Mouse (Mus musculus) lung, adult 2 months (tissue): ENCODE data around the gene Garnl3.

Source experiments
- CTCF ChIP-seq: fragments of 200-500 bp; IDR thresholded peaks from 2 replicates; pipeline ENCODE4 v1.5.1; 2011; ENCODE audit warnings: mild to moderate bottlenecking, low read length, control low read depth; ENCODE audit not compliant: insufficient read depth
- POLR2A ChIP-seq: fragments of 200-500 bp; IDR thresholded peaks from 2 replicates; pipeline ENCODE4 v1.6.1; 2011; ENCODE audit warnings: low read depth, mild to moderate bottlenecking, control low read depth, low read length, borderline replicate concordance; ENCODE audit errors: extremely low read depth

GRCm38 (mm10) chr2:33130526-33131483 is 649 bp downstream of the Garnl3 start:
- TF ChIP-seq CTCF, result no peak
- TF ChIP-seq POLR2A, result no peak; the same call in 1 of the 2 replicates
